Mouse (Mus musculus): Measurements from ENCODE around the gene Fbxo36.
A peak's percentile ranks its signal among the peaks of the same experiment; 100 is the strongest.

The Fbxo36 gene

GRCm38 (mm10) chr1:84897364-84897763 is 57.7 kb downstream of the Fbxo36 start:
- no peak for DNase-seq

- no peak for DNase-seq
Observed at GRCm38 (mm10) chr1:84899156-84899555, 59.5 kb downstream of the Fbxo36 start.

GRCm38 (mm10) chr1:84904467-84904866 is 64.8 kb downstream of the Fbxo36 start:
- no peak for DNase-seq

GRCm38 (mm10) chr1:84910177-84910804 is 70.7 kb downstream of the Fbxo36 start:
- DNase-seq: no peak

GRCm38 (mm10) chr1:84912571-84912970 is 72.9 kb downstream of the Fbxo36 start:
- DNase-seq: no peak

- no peak for DNase-seq
Observed at GRCm38 (mm10) chr1:84915010-84915409, 75.4 kb downstream of the Fbxo36 start.

- no peak for DNase-seq
Observed at GRCm38 (mm10) chr1:84918865-84919264, 79.2 kb downstream of the Fbxo36 start.

GRCm38 (mm10) chr1:84923432-84923831 is 83.8 kb downstream of the Fbxo36 start:
- DNase-seq: no peak

- no peak for DNase-seq
Observed at GRCm38 (mm10) chr1:84924134-84924533, 84.5 kb downstream of the Fbxo36 start.

- DNase-seq: no peak
Observed at GRCm38 (mm10) chr1:84925599-84925998, 86.0 kb downstream of the Fbxo36 start.

GRCm38 (mm10) chr1:84933472-84934150 is 94.0 kb downstream of the Fbxo36 start:
- peak; percentile 87 for DNase-seq

GRCm38 (mm10) chr1:84934151-84934502 is 94.5 kb downstream of the Fbxo36 start:
- no peak for DNase-seq

- DNase-seq: peak; percentile 65
Observed at GRCm38 (mm10) chr1:84934503-84935333, 95.1 kb downstream of the Fbxo36 start, which contains the start of gene Slc16a14. TSS of gene Slc16a14 (minus strand) at chr1:84935134.

GRCm38 (mm10) chr1:84935668-84936067 is 96.0 kb downstream of the Fbxo36 start:
- DNase-seq: peak; percentile 72

- DNase-seq: no peak
Observed at GRCm38 (mm10) chr1:84936716-84937510, 97.3 kb downstream of the Fbxo36 start.

GRCm38 (mm10) chr1:84939466-84939865 is 99.8 kb downstream of the Fbxo36 start:
- DNase-seq: no peak

GRCm38 (mm10) chr1:84940322-84940721 is 100.7 kb downstream of the Fbxo36 start:
- no peak for DNase-seq

GRCm38 (mm10) chr1:84942666-84943065 is 103.0 kb downstream of the Fbxo36 start:
- no peak for DNase-seq

- DNase-seq: no peak
Observed at GRCm38 (mm10) chr1:84943549-84943948, 103.9 kb downstream of the Fbxo36 start.

GRCm38 (mm10) chr1:84945950-84946349 is 106.3 kb downstream of the Fbxo36 start:
- peak; percentile 55 for DNase-seq

GRCm38 (mm10) chr1:84947390-84947789 is 107.7 kb downstream of the Fbxo36 start:
- DNase-seq: peak; percentile 74
